Mouse (Mus musculus) megakaryocyte-erythroid progenitor cell, adult 5-6 weeks (primary cell): ENCODE data around the gene Aqp5. TPM values are rescaled to one million over a fixed set of nuclear protein-coding genes. Genes with fewer than 3 reads are reported as not detected.

ENCODE experiments used
- ATAC-seq: replicated peaks from 2 replicates; pipeline ENCODE4 v1.8.0; 2016; ENCODE audit warnings: mild to moderate bottlenecking, inconsistent platforms; ENCODE audit not compliant: severe bottlenecking, poor library complexity, low FRiP score, low TSS enrichment
- total RNA-seq, 2 experiments: library from RNA; stranded (forward) in 1 of 2; stranded (reverse) in 1 of 2; fragments of 200-1000, 215-1000 nt in 1 of 2; fragments of >200 nt in 1 of 2; fragmentation: Nextera tagmentation in 1 of 2; gene quantifications; 2 replicates each; pipeline ENCODE4 v1.2.3; 2014 to 2017

Gene Aqp5
- total RNA-seq (2014; fragmentation: Nextera tagmentation) = not detected in 2 replicates
- total RNA-seq (2017) = not detected in 2 replicates

DNA sequence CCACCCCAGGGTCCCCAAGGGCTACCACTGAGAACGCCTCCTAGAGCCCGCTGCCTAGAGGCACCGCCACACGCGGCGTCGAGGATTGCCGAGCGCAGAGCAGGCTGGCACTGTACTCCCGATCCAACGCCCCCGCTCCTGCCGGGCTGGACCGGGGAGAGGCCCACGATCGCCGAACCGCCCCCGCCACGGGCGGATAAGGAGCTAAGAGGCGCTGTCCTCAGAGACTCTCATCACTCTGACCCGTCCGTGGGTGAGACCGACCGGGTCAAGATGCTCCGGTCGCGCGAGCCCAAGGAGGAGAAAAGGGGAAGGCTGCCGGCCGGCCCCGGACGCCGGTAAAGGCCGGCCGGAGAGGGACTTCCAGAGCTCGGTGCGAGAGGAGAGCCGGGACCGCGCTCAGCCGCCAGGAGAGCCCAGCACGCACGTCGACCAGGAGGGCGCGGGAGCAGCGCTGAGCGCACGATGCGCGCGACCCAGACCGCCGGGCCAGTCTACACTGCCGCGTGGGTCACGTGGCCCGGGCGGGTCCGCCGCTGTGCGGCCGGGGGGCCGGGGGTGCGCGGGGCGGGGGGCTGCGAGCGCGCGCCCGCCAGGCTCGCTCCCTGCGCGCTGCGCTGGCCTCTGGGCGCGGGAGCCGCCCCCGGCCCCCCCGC lies at the start of gene Aqp5:
Gene Aqp5, plus strand, starts transcription at position 354 of the 656 bp plus-strand sequence.
- ATAC-seq = no peak

- ATAC-seq = no peak
Observed at GRCm38 (mm10) chr15:99544047-99544446, 46.5 kb upstream of the Aqp5 start.

GRCm38 (mm10) chr15:99546596-99546995 lies 44.0 kb upstream of the Aqp5 start:
- ATAC-seq = no peak

GRCm38 (mm10) chr15:99547732-99548131 lies 42.9 kb upstream of the Aqp5 start:
- ATAC-seq = no peak

DNA sequence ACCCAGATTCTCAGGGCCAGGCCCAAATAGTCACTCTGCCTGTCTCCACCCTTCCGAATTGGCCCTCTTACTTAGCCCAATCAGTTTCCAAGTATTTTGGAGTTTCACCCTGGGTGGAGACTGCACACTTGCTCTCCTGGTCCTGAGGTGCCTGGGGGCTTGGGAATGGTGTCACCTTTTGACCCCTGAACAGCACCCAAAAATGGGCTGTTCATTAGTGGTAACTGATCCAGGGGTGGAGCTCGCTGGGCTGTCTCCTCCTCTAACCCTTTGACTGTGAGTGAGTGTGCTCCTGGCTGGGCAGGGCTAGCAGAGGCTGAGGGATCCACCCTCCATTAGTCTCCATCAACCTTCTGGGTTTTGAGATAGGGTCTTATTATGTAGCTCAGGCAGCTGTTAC lies 40.7 kb upstream of the Aqp5 start:
- ATAC-seq = no peak

DNA sequence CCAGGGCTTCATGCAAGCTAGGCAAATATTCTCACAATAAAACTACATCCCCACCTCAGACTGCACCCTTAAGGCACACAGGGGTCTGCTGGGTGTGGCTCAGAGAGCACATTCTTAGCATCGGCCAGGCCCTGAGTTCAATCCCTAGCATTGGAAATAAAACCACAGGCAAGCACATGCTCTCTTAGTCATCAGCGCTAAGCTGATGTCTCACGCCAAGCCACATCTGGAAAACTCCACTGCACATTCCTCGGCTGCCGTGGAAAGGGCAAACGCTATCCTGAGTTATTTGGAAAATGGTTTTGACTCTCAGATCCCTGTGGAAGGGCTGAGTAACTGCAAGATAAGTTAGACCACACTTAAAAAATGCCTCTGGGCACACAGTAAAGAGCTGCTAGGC lies 36.8 kb upstream of the Aqp5 start:
- no peak for ATAC-seq

GRCm38 (mm10) chr15:99558947-99559346 lies 31.6 kb upstream of the Aqp5 start:
- no peak for ATAC-seq

DNA sequence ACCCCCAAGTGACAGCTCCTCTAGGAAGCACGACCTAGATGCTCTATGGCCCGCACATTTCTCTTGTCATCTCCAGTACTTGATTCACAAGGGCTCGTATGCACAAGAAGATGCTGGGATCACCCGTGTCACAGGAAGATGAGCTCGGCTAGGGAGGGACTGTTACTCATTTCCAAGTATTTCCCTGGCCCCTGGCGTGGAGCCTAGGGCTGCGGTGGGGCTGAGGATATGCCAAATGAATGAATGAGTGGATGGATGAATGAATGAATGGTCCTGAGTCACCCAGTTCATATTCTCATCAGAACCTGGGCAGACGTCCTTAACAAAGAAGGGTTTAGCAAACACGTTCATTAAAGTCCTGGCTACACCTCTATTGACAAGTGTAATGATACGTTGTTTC lies 30.3 kb upstream of the Aqp5 start:
- no peak for ATAC-seq

DNA sequence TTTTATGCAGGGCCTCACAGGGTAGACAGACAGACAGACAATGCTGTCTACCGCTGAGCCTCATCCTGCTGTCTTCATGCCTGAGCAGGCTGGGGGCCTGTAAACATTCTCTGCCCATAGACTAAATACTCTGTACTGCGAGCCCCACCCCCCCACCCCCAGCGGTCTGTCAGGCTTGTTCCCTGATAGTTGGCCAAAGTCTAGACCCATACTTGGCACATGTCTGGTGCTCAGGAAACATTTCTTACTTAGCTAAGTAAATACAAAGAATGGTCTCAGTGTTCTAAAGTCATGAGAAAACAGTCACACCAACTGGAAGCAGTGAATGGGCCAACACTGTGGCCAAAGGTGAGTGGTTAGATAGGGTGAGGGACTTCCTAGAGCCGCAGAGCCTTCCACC lies 23.2 kb upstream of the Aqp5 start:
- no peak for ATAC-seq

GRCm38 (mm10) chr15:99568682-99569081 lies 21.9 kb upstream of the Aqp5 start:
- ATAC-seq = no peak

DNA sequence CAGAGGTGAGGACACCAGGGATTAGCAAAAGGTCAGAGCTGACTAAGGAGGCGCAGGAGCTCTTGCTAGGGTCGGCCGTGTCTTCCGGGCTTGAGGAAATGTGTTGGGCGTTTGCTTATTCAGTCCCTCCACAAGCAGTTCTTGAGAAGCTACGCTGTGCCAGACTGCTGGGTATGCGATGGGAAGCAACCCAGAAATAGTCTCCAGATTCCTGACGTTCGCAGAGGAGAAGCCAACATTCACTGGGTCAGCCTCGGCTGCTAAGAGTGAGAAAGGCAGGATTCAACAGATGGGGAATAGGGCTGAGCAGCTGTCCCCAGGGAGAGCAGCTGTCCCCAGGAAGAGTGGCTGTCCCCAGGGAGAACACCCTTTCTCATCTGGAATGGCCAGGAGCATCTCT lies 21.5 kb upstream of the Aqp5 start:
- no peak for ATAC-seq

DNA sequence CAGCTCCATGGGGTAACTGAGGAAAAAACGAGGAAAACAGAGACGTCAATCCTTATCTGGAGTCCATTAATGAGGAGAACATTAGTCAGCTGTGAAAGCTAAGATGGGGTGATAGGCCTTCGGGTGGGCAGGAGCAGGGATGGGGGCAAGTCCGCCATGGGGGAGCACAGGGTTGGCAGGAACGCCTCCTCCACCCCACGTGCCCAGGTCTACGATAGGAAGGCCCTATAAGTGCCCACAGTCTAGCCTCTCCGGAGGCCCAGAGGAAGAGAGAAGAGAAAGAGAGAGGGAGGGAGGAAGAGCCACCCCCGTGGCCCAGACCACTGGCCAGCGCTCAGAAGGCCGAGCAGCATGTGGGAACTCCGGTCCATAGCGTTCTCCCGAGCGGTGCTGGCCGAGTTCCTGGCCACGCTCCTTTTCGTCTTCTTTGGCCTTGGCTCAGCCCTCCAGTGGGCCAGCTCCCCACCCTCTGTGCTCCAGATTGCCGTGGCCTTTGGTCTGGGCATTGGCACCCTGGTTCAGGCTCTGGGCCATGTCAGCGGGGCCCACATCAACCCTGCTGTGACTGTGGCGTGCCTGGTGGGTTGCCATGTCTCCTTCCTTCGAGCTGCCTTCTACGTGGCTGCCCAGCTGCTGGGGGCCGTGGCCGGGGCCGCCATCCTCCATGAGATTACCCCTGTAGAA lies 11.6 kb upstream of the Aqp5 start, which contains the start of gene Aqp2:
Gene Aqp2, plus strand, starts transcription at position 254 of the 684 bp plus-strand sequence.
- ATAC-seq = no peak

DNA sequence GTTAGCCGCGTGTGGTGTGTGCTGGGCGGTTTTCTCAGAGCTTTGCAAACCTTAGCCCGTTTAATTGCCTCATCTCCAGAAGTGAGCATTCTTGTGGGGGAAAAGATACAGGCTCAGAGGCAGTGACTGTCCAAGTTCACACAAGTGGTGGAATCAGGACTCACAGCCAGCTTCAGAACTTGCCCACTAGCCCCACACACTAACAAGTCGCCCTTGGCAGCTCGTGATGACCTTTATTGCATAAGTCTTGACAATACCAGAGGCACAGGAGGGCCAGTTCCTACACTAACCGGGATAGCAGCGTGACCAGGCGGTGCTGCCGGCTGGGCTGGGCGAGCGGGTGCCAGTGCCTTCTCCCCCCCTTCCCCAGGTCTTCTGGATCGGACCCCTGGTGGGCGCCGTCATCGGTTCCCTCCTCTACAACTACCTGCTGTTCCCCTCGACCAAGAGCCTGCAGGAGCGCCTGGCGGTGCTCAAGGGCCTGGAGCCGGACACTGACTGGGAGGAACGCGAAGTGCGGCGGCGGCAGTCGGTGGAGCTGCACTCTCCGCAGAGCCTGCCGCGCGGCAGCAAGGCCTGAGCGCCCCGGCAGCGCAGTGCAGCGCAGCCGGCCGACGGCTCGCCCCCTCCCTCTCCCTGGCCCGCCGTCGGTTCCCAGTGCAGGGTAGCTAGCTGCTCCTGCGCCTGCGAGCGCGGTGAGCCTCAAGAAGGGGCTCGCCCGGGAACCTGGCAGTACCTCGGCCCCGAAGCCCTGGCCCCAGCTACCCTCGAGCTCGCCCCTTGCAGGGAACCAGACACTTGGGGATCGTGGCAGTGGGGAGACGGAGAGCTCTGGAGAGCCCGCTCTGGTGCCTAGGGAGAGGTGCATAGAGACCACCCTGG lies 6.9 kb upstream of the Aqp5 start:
- ATAC-seq = no peak

GRCm38 (mm10) chr15:99584407-99585202 lies 6.0 kb upstream of the Aqp5 start:
- no peak for ATAC-seq

GRCm38 (mm10) chr15:99585741-99586140 lies 4.8 kb upstream of the Aqp5 start:
- no peak for ATAC-seq

- no peak for ATAC-seq
Observed at GRCm38 (mm10) chr15:99586525-99586924, 4.1 kb upstream of the Aqp5 start.

DNA sequence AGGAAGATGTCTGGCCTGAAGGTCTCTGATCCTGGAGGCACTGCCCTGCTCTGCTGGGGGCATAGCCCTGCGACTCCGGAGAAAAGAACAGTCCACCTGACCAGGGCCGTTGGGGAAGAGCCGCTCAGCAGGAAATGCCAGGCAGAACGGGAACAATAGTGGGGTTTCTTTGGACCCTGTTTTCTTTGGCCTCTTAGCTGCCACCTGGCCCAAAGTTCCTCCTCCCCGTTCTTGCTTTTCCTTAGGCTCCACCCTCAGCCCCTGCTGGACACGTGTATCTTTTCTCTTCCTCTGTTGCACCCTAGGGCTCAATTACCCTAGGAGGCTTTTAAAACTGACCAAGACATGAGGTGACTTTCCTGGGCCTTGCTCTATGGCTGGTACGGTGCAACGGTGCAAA lies 1.3 kb upstream of the Aqp5 start:
- no peak for ATAC-seq

DNA sequence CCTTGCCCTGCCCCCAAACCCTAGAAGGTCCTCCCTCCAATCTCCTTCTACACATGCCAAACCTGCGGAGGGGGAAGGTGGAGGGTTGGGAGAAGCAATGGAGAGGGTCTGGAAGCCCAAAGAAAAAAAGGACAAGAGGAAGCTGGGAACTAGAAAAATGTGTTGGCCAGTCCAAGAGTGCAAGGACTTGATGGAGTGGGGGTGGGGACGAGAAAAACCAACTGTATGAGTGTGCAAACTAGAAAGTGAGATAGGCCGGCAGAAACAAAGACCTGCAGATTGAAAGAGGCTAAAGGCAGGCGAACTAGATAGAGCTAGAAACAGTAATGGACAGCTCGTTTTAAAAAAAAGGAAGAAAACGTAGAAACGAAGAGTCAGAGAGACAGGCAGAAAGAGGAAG lies 878 bp upstream of the Aqp5 start:
- no peak for ATAC-seq

DNA sequence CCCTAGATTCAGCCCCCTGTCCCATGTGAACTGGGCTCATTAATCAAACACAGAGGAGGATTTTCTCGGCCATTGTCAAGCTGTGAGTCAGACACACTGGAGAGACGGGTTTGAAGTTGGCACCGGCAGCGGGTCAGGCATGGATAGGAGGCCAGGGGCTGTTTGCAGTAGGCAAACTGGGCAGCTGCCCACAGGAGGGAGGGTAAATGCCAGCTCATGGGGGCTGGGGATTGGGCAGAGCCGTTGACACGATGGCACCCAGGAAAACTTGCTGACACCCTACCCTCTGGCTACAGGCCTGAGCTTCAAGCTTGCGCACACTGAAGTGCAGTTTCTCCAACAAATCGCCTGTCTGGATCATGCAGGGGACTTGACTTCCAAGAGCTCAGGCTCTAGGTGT lies 1.6 kb downstream of the Aqp5 start:
- no peak for ATAC-seq

DNA sequence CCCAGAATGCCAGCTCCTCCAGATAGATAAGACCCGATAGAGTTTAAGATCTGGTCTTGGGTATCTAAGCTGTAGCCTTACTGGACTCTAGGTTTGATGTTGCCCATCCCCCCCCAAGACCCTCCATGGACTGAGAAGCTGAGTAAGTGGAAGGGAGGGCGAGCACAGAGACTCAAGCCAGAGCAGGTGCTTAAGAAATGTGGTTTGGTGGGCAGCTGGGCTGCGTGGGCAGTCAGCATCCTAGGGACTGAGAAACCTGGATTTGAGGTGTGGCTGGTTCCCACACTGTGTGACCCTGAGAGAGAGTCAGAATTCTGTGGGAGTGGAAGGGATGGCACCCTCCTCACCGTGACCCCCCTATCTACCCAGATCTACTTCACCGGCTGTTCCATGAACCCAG lies 2.3 kb downstream of the Aqp5 start:
- no peak for ATAC-seq
